Comparison of ENCODE assay signal across 18 mouse cellular contexts in genomic region chr11:95101071-95101788, GRCm38 (mm10). TPM values are rescaled to one million over a fixed set of nuclear protein-coding genes. Genes with fewer than 3 reads are reported as not detected.
DNase-seq lines count a peak whose midpoint lies in the region; ATAC-seq and TF ChIP-seq lines count a peak whose summit lies in the region.
"Had no signal": no experiment of that assay in that cellular context is flagged by ENCODE, and none has a peak within 500 bp of the region (broad histone marks: within the 10 kb centered on the region; RNA-seq: fewer than 3 reads in every experiment).

No protein-coding gene starts in this region.

- H3K4me3 ChIP-seq in forebrain, embryonic 10.5 days = no peak overlapping the region
- no peak overlapping the region for H3K4me3 ChIP-seq in forebrain, embryonic 15.5 days
- no peak overlapping the region for H3K4me3 ChIP-seq in kidney, embryonic 14.5 days (ENCODE audit: low read length)
- no peak overlapping the region for H3K4me3 ChIP-seq in ES-Bruce4 (ENCODE audit: low read depth, low read length)
- H3K4me3 ChIP-seq: forebrain, embryonic 13.5 days; heart, adult 2 months; limb, embryonic 15.5 days; liver, embryonic 15.5 days; midbrain, embryonic 12.5 days; neural tube, embryonic 13.5 days had no signal

- H3K36me3 ChIP-seq in forebrain, embryonic 10.5 days (replicated peaks) = no peaks in the 10 kb centered on the region
- H3K36me3 ChIP-seq in forebrain, embryonic 15.5 days = no peaks in the 10 kb centered on the region
- H3K36me3 ChIP-seq in kidney, embryonic 14.5 days (ENCODE audit: control insufficient read depth, insufficient read depth, low read length) = no peaks in the 10 kb centered on the region
- H3K36me3 ChIP-seq in ES-Bruce4 (ENCODE audit: control insufficient read depth, insufficient read depth, low read length, poor library complexity, severe bottlenecking) = no peaks in the 10 kb centered on the region
- H3K36me3 ChIP-seq: limb, embryonic 15.5 days; liver, embryonic 15.5 days; midbrain, embryonic 12.5 days; neural tube, embryonic 13.5 days had no signal

- 39% methylated on average over 16 of the region's 16 CpGs for WGBS in forebrain, embryonic 10.5 days
- 52% methylated on average over 16 of the region's 16 CpGs for WGBS in forebrain, embryonic 15.5 days
- 18% methylated on average over 16 of the region's 16 CpGs for WGBS in kidney, embryonic 14.5 days

- TF ChIP-seq CTCF in ES-Bruce4 (IDR thresholded peaks at IDR 0.05; ENCODE audit: low read depth, low read length) = no peak

- peaks cover 9% of the 10 kb centered on the region for H3K27me3 ChIP-seq in forebrain, embryonic 10.5 days (ENCODE audit: poor library complexity, severe bottlenecking)
- no peaks in the 10 kb centered on the region for H3K27me3 ChIP-seq in forebrain, embryonic 15.5 days
- no peaks in the 10 kb centered on the region for H3K27me3 ChIP-seq in kidney, embryonic 14.5 days (ENCODE audit: control insufficient read depth, insufficient read depth, low read length)
- no peaks in the 10 kb centered on the region for H3K27me3 ChIP-seq in ES-Bruce4 (ENCODE audit: control insufficient read depth, insufficient read depth, low read length, poor library complexity, severe bottlenecking)

- TF ChIP-seq EP300 in ES-Bruce4 (IDR thresholded peaks at IDR 0.05; ENCODE audit: insufficient read depth, low read depth, low read length) = no peak

- no peak for DNase-seq in forebrain, embryonic 10.5 days (ENCODE audit: extremely low spot score, low spot score)
- no peak for DNase-seq in kidney, adult 18-20 months
- peak; percentile 42 for DNase-seq in kidney, postnatal 10 days
- DNase-seq in thymus, postnatal 25 days = no peak
- DNase-seq: adrenal gland, adult 8-10 months; cerebellum, adult 9-10 months; right cerebral cortex, postnatal 14 days; spleen, adult 18-20 months had no signal

- H3K4me2 ChIP-seq in forebrain, embryonic 15.5 days (replicated peaks) = no peak overlapping the region
- H3K4me2 ChIP-seq in kidney, embryonic 14.5 days (replicated peaks; ENCODE audit: low read depth, low read length) = no peak overlapping the region
- H3K4me2 ChIP-seq: forebrain, embryonic 13.5 days; limb, embryonic 15.5 days; liver, embryonic 15.5 days; midbrain, embryonic 12.5 days; neural tube, embryonic 13.5 days had no signal

- ATAC-seq in forebrain, embryonic 15.5 days (replicated peaks) = no peak
- ATAC-seq in kidney, embryonic 14.5 days (ENCODE audit: low FRiP score, low TSS enrichment) = no peak
- ATAC-seq in cerebellum, adult (ENCODE audit: insufficient number of reproducible peaks, low FRiP score, low TSS enrichment) = no peak
- ATAC-seq: forebrain, embryonic 13.5 days had no signal

- H3K9ac ChIP-seq in forebrain, embryonic 15.5 days (replicated peaks) = no peak overlapping the region
- H3K9ac ChIP-seq in kidney, embryonic 14.5 days (ENCODE audit: low read depth, low read length) = no peak overlapping the region
- 0 out of 2 replicates have a peak overlapping the region, but pooled peaks have one; percentile 21 for H3K9ac ChIP-seq in ES-Bruce4 (ENCODE audit: low read depth, poor library complexity, severe bottlenecking)
- H3K9ac ChIP-seq: forebrain, embryonic 13.5 days; limb, embryonic 15.5 days; liver, embryonic 15.5 days; midbrain, embryonic 12.5 days; neural tube, embryonic 13.5 days had no signal

- peaks cover 56% of the 10 kb centered on the region for H3K4me1 ChIP-seq in forebrain, embryonic 10.5 days
- peaks cover 10% of the 10 kb centered on the region for H3K4me1 ChIP-seq in forebrain, embryonic 15.5 days
- H3K4me1 ChIP-seq in kidney, embryonic 14.5 days (ENCODE audit: control insufficient read depth, insufficient read depth, low read length) = peaks cover 38% of the 10 kb centered on the region
- H3K4me1 ChIP-seq in ES-Bruce4 (ENCODE audit: control insufficient read depth, insufficient read depth, low read length) = peaks cover 8% of the 10 kb centered on the region

- H3K9me3 ChIP-seq in forebrain, embryonic 10.5 days = no peaks in the 10 kb centered on the region
- H3K9me3 ChIP-seq in forebrain, embryonic 15.5 days = no peaks in the 10 kb centered on the region
- no peaks in the 10 kb centered on the region for H3K9me3 ChIP-seq in kidney, embryonic 14.5 days (ENCODE audit: control insufficient read depth, low read length)
- H3K9me3 ChIP-seq in ES-Bruce4 (replicated peaks; ENCODE audit: control insufficient read depth, insufficient read depth, low read length, poor library complexity, severe bottlenecking) = no peaks in the 10 kb centered on the region
- H3K9me3 ChIP-seq: forebrain, embryonic 13.5 days; limb, embryonic 15.5 days; liver, embryonic 15.5 days; neural tube, embryonic 13.5 days had no signal

- H3K27ac ChIP-seq in forebrain, embryonic 10.5 days = peak overlapping the region; percentile 40; the same call in 1 of the 2 replicates
- H3K27ac ChIP-seq in forebrain, embryonic 15.5 days (replicated peaks) = no peak overlapping the region
- peak overlapping the region; percentile 14; the same call in 1 of the 2 replicates for H3K27ac ChIP-seq in kidney, embryonic 14.5 days (ENCODE audit: low read depth, low read length)
- H3K27ac ChIP-seq in ES-Bruce4 (ENCODE audit: insufficient read depth, low read length) = no peak overlapping the region
- H3K27ac ChIP-seq: forebrain, embryonic 13.5 days; heart, adult 2 months; limb, embryonic 15.5 days; liver, embryonic 15.5 days; midbrain, embryonic 12.5 days; neural tube, embryonic 13.5 days had no signal

- no peak for TF ChIP-seq POLR2A in ES-Bruce4 (IDR thresholded peaks at IDR 0.05; ENCODE audit: insufficient read depth, low read length)

RNA-seq across cellular contexts. Expression of gene Dlx3, which starts 18.7 kb away (rescaled TPM):
- 3.5 and 3.6 TPM in 2 replicates for polyA plus RNA-seq in forebrain, embryonic 10.5 days (2016; fragmentation: Nextera tagmentation; extraction: Ambion mirVana)
- not detected in 2 replicates for polyA plus RNA-seq in forebrain, embryonic 15.5 days (2015; fragmentation: Nextera tagmentation; extraction: Ambion mirVana)
- polyA plus RNA-seq in kidney, embryonic 14.5 days (2014; fragmentation: Nextera tagmentation; extraction: Ambion mirVana) = 0.71 and 1.2 TPM in 2 replicates
- 9.9 and 11.3 TPM in 2 replicates for polyA plus RNA-seq in ES-Bruce4 (2011; ENCODE audit: insufficient read depth, insufficient read length, low read depth, missing spikeins)
- polyA plus RNA-seq: forebrain, embryonic 13.5 days; heart, adult 2 months had no signal

RNA-seq across cellular contexts. Expression of gene Itga3, which starts 24.6 kb away (rescaled TPM):
- polyA plus RNA-seq in forebrain, embryonic 10.5 days (2016; fragmentation: Nextera tagmentation; extraction: Ambion mirVana) = 5.5 and 6.5 TPM in 2 replicates
- polyA plus RNA-seq in forebrain, embryonic 15.5 days (2015; fragmentation: Nextera tagmentation; extraction: Ambion mirVana) = 5.9 and 6.9 TPM in 2 replicates
- polyA plus RNA-seq in kidney, embryonic 14.5 days (2014; fragmentation: Nextera tagmentation; extraction: Ambion mirVana) = 13.9 and 20.9 TPM in 2 replicates
- 86.4 and 92.1 TPM in 2 replicates for polyA plus RNA-seq in ES-Bruce4 (2011; ENCODE audit: insufficient read depth, insufficient read length, low read depth, missing spikeins)

RNA-seq across cellular contexts. Expression of gene Dlx4, which starts 44.8 kb away (rescaled TPM):
- 0.21 and 0.26 TPM in 2 replicates for polyA plus RNA-seq in forebrain, embryonic 10.5 days (2016; fragmentation: Nextera tagmentation; extraction: Ambion mirVana)
- not detected in 2 replicates for polyA plus RNA-seq in forebrain, embryonic 15.5 days (2015; fragmentation: Nextera tagmentation; extraction: Ambion mirVana)
- polyA plus RNA-seq in kidney, embryonic 14.5 days (2014; fragmentation: Nextera tagmentation; extraction: Ambion mirVana) = not detected in 2 replicates
- polyA plus RNA-seq in ES-Bruce4 (2011; ENCODE audit: insufficient read depth, insufficient read length, low read depth, missing spikeins) = 0.96 and 2.0 TPM in 2 replicates
- polyA plus RNA-seq: forebrain, embryonic 13.5 days; midbrain, embryonic 12.5 days; neural tube, embryonic 13.5 days had no signal

Comparison
In these comparisons a context has a peak if more than half of its experiments do, and no peak if none do; other contexts are left out.
1. H3K27ac ChIP-seq: peak in forebrain, embryonic 10.5 days (single experiment) and kidney, embryonic 14.5 days (single experiment); none in forebrain, embryonic 15.5 days (single experiment) and ES-Bruce4 (single experiment).